Mouse (Mus musculus): ENCODE data around the gene Frzb.

- TF ChIP-seq POLR2A (IDR thresholded peaks at IDR 0.05; ENCODE audit: low read depth, low read length) = no peak
- no peak for TF ChIP-seq CTCF (IDR thresholded peaks at IDR 0.05; ENCODE audit: extremely low read depth, insufficient read length, insufficient replicate concordance, low read depth, low read length)
Observed at GRCm38 (mm10) chr2:80409893-80410574, 37.4 kb downstream of the Frzb start.

Data from small intestine, adult 2 months (tissue).